Mouse (Mus musculus) limb, embryonic 10.5 days (tissue): ENCODE data around the gene Dnajc2. TPM values are rescaled to one million over a fixed set of nuclear protein-coding genes. Genes with fewer than 3 reads are reported as not detected.

Source experiments
- DNase-seq: peaks from one replicate; pipeline ENCODE4 v3.0.0-alpha.2; 2017; ENCODE audit warnings: low spot score
- H3K27ac ChIP-seq: fragments of 300-500 bp; sonication (generic); 2 replicates; pipeline ENCODE4 v1.5.1; 2016; ENCODE audit warnings: mild to moderate bottlenecking
- H3K27me3 ChIP-seq: fragments of 300-500 bp; sonication (generic); 2 replicates; pipeline ENCODE4 v1.6.1; 2016; ENCODE audit warnings: low read depth, mild to moderate bottlenecking; ENCODE audit not compliant: poor library complexity, severe bottlenecking
- H3K36me3 ChIP-seq: fragments of 300-500 bp; sonication (generic); 2 replicates; pipeline ENCODE4 v1.6.1; 2016; ENCODE audit warnings: mild to moderate bottlenecking, moderate library complexity
- H3K4me1 ChIP-seq: fragments of 300-500 bp; sonication (generic); 2 replicates; pipeline ENCODE4 v1.6.1; 2016
- H3K4me3 ChIP-seq: fragments of 300-500 bp; sonication (generic); 2 replicates; pipeline ENCODE4 v1.5.1; 2016; ENCODE audit warnings: mild to moderate bottlenecking, moderate library complexity
- H3K9me3 ChIP-seq: fragments of 300-500 bp; sonication (generic); replicated peaks from 2 replicates; pipeline ENCODE4 v1.6.1; 2016; ENCODE audit warnings: mild to moderate bottlenecking
- WGBS: fragments of 180-500 bp; shearing (Covaris S2); methylation state at CpG from one replicate; pipeline ENCODE4 v1.1.7; 2016; 5-methylcytosine and 5-hydroxymethylcytosine counted together
- polyA plus RNA-seq: library from polyadenylated mRNA; unstranded; fragments of >200 nt; fragmentation: Nextera tagmentation; extraction: Ambion mirVana; gene quantifications from 2 replicates; pipeline ENCODE4 v1.2.1, GENCODE M21; 2016

Gene Dnajc2
- polyA plus RNA-seq, 1 experiment from 2014 or later: 83.5 TPM

DNA sequence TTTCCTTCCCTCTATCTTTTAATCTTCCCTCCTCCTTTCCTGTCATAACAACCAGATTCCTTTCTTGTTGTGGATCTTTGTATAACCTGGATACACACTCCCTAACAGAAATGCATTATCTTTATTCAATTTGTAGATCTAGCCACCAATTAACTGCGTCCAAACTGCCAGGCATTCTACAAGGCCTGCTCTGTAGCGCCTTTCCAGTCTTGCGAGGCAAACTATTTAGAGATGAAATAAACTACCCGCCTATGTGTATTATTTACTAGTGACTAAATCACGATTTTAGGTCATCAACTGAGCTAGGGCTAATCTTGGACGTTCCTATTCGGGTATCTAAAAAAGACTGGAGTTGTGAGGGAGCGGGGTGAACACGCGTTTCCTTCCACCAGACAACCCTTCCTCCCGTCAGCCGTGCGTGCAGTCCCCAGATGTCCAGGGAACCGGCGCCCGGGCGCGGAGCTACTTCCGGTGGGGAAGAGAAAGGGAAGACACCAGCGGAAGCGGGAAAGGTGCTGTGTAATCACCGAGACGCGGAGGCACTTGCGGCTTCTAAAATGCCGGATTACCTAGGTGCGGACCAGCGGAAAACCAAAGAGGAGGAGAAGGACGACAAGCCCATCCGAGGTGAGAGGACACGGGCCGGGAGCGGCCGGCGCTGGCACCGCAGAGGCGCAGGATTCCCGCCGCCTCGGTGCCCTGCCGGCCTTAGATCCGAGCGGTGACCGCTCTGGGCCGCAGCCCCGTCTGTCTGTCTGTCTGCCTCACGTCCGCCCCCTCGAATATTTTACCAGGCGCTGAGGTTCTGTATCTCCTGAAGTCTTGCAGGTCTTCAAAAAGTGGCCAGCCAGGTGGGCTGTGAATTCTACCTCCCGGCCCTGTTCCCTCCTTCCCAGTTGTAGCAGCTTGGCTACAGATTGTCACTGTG, 1.5 kb upstream of the Dnajc2 start:
- no peaks in the 10 kb centered on the region for H3K9me3 ChIP-seq
- H3K27ac ChIP-seq: peak overlapping the region; percentile 92
- WGBS: 2% methylated on average over 51 of the region's 51 CpGs
- H3K27me3 ChIP-seq: no peaks in the 10 kb centered on the region
- DNase-seq: peak; percentile 98
- H3K4me3 ChIP-seq: peak overlapping the region; percentile 89
- H3K4me1 ChIP-seq: peaks cover 25% of the 10 kb centered on the region
- peaks cover 40% of the 10 kb centered on the region for H3K36me3 ChIP-seq

GRCm38 (mm10) chr5:21785776-21786175, 725 bp upstream of the Dnajc2 start:
- Histone ChIP-seq H3K27ac (peak overlapping the region; percentile 92), H3K4me3 (peak overlapping the region; percentile 89), H3K27me3 (no peaks in the 10 kb centered on the region), H3K4me1 (peaks cover 25% of the 10 kb centered on the region), H3K36me3 (peaks cover 40% of the 10 kb centered on the region), H3K9me3 (no peaks in the 10 kb centered on the region)
- no peak for DNase-seq
- 83% methylated on average over 7 of the region's 7 CpGs for WGBS

DNA sequence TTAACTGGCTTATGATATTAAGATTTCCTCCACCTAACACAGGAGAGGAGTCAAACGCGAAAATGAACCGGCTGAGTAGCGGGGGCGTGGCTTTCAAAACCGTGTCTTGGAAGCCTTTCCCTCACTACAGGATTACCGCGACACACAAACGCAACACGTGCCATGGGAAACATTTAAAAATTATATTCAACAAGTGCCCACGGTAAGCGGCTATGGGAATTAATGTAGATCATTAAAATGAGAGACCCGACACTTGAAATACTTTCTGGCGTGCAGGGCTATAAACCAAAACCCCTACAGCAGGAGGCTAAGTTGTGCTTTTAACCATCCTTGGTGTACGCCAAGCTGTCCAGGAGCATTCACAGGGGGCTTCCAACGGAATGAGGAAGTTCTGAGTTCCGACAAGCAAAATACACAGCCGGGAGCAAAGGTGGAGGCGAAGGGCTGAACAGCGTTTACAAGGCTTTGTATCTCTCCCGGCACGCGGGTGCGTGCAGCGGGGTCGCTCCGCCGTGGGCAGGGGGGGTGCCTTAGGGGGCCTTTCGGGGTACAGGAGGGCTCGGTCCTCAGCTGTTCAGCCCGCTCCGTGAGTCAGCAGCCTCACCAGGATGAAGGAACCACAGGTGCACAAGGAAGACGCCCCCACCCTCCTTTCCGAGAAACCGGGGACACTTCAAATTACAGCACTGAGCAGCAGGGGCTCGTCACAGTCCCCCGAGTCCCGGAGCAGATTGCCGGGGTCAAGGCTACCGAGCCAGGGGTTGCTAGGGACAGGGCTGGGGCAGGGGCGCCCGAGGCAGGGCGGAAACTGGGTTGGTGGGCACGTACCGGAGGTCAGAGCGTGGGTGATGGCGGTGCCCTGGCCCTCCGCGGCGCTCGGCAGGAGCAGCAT, 644 bp downstream of the Dnajc2 start:
- Histone ChIP-seq H3K27me3 (no peaks in the 10 kb centered on the region), H3K9me3 (no peaks in the 10 kb centered on the region), H3K4me3 (peak overlapping the region; percentile 90), H3K36me3 (peaks cover 49% of the 10 kb centered on the region), H3K4me1 (peaks cover 25% of the 10 kb centered on the region), H3K27ac (peak overlapping the region; percentile 89)
- DNase-seq: peak; percentile 50
- under 1% methylated on average over 51 of the region's 51 CpGs for WGBS

GRCm38 (mm10) chr5:21776491-21776890, 8.6 kb downstream of the Dnajc2 start:
- peaks cover 85% of the 10 kb centered on the region for H3K36me3 ChIP-seq
- no peak overlapping the region for H3K4me3 ChIP-seq
- H3K27ac ChIP-seq: no peak overlapping the region
- H3K4me1 ChIP-seq: no peaks in the 10 kb centered on the region
- 92% methylated on average over 6 of the region's 6 CpGs for WGBS
- no peaks in the 10 kb centered on the region for H3K27me3 ChIP-seq
- no peaks in the 10 kb centered on the region for H3K9me3 ChIP-seq
- DNase-seq: no peak

DNA sequence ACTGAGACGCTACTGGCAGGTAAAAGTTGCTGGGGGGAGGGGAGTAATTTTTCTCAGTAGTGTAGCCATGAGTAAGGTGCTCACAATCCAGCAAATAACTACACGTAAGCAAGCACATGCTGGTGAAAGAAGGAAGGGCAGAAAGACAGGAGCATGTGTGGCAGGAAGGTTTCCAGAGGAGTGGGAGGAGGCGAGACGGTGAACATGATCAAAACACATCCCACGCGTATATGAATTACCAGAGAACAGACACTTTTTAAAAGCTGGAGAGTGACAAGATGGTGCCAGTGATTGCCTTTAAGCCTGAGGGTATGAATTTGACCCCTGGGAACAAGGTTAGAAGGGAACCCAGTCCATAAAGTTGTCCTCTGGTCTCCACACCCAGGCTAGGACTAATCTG, 15.2 kb downstream of the Dnajc2 start:
- Histone ChIP-seq H3K27me3 (no peaks in the 10 kb centered on the region), H3K9me3 (no peaks in the 10 kb centered on the region), H3K27ac (no peak overlapping the region), H3K4me3 (no peak overlapping the region), H3K4me1 (no peaks in the 10 kb centered on the region), H3K36me3 (peaks cover 82% of the 10 kb centered on the region)
- DNase-seq: peak; percentile 18
- WGBS: 93% methylated on average over 6 of the region's 6 CpGs

DNA sequence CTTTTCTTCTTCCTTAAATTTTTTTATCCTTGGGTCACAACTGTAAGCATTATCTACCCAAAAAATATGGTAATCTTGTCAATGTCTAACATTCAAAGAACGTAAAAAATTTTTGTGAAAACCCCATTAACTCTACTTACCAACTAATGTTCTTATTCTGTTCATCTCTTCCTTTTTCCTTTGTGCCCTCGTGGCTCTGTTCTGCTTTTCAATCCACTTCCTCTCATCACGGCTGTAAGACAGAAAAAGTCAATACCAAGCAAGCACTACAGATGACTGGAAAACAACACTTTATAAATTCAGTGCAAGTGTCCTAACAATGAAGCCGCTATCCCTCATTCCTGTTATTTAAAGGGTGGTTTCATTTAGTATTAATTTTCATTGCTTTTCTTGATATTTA, 16.5 kb downstream of the Dnajc2 start:
- WGBS: 95% methylated on average over 4 of the region's 4 CpGs
- H3K4me1 ChIP-seq: no peaks in the 10 kb centered on the region
- H3K36me3 ChIP-seq: peaks cover 82% of the 10 kb centered on the region
- no peaks in the 10 kb centered on the region for H3K27me3 ChIP-seq
- H3K27ac ChIP-seq: no peak overlapping the region
- no peaks in the 10 kb centered on the region for H3K9me3 ChIP-seq
- no peak for DNase-seq
- H3K4me3 ChIP-seq: no peak overlapping the region

GRCm38 (mm10) chr5:21745966-21746365, 39.1 kb downstream of the Dnajc2 start:
- 97% methylated on average over 7 of the region's 8 CpGs for WGBS
- no peak for DNase-seq
- Histone ChIP-seq H3K36me3 (peaks cover 100% of the 10 kb centered on the region), H3K4me3 (no peak overlapping the region), H3K4me1 (no peaks in the 10 kb centered on the region), H3K27ac (no peak overlapping the region), H3K9me3 (no peaks in the 10 kb centered on the region), H3K27me3 (no peaks in the 10 kb centered on the region)

GRCm38 (mm10) chr5:21744651-21745050, 40.4 kb downstream of the Dnajc2 start:
- Histone ChIP-seq H3K27ac (no peak overlapping the region), H3K36me3 (peaks cover 98% of the 10 kb centered on the region), H3K9me3 (no peaks in the 10 kb centered on the region), H3K4me1 (no peaks in the 10 kb centered on the region), H3K4me3 (no peak overlapping the region), H3K27me3 (no peaks in the 10 kb centered on the region)
- DNase-seq: no peak

DNA sequence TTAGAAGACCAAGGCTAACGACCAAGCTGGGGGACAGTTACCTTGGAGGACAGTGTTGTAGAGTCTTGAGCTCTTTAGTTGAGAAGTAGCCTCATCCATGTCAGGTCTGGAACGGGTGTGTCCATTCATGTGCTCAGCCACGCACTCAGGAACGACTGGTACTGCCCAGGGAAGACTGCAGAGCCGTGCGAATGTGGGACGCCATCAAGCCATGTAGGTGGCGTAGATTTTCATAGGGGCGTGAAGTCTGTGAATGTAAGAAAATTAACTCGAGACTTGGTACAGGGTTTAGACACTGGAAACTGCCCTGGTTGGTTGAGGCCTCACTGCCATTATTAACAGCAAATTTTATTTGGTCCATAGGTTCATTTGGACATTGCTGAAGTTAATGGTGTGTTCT, 41.4 kb downstream of the Dnajc2 start:
- Histone ChIP-seq H3K36me3 (peaks cover 98% of the 10 kb centered on the region), H3K9me3 (no peaks in the 10 kb centered on the region), H3K27ac (no peak overlapping the region), H3K27me3 (no peaks in the 10 kb centered on the region), H3K4me1 (no peaks in the 10 kb centered on the region), H3K4me3 (no peak overlapping the region)
- no peak for DNase-seq
- 97% methylated on average over 10 of the region's 10 CpGs for whole genome bisulfite sequencing

DNA sequence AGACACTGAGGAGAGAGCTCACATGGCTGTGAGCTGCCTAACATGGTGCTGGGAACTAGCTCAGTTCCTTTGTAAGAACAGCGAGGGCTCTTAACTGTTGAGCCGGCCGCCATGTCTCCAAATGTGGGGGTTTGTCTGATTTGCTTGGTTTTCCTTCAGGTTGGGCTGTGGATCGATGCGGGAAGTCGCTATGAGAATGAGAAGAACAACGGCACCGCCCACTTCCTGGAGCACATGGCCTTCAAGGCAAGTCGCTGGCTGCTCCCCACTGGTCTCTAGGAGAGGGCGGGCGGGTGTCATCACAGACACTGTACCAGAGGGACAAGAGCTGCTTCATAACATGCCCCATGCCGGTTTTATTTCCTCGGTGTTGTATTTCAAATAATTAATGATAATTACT, 45.2 kb downstream of the Dnajc2 start:
- WGBS: 89% methylated on average over 13 of the region's 13 CpGs
- no peaks in the 10 kb centered on the region for H3K27me3 ChIP-seq
- no peak overlapping the region for H3K27ac ChIP-seq
- DNase-seq: no peak
- H3K9me3 ChIP-seq: no peaks in the 10 kb centered on the region
- no peak overlapping the region for H3K4me3 ChIP-seq
- peaks cover 63% of the 10 kb centered on the region for H3K36me3 ChIP-seq
- H3K4me1 ChIP-seq: peaks cover 8% of the 10 kb centered on the region

DNA sequence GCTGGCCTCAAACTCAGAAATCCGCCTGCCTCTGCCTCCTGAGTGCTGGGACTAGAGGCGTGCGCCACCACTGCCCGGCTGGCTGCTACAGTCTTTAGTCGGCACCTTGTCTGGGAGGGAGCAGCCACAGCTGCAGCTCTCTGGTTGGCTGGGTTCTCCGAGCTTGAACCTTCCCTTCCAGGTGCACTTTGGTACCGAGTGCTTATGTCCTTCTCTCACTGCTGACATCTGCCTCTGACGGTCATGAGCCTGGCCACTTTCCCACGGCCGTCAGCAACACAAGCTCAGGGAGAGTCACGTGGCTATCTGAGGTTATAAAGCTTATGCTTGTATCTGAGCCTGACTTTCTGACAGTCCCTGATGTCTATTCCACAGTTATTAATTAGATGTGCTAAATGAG, 45.9 kb downstream of the Dnajc2 start:
- H3K9me3 ChIP-seq: no peaks in the 10 kb centered on the region
- peaks cover 56% of the 10 kb centered on the region for H3K36me3 ChIP-seq
- H3K27ac ChIP-seq: no peak overlapping the region
- peaks cover 8% of the 10 kb centered on the region for H3K4me1 ChIP-seq
- no peak overlapping the region for H3K4me3 ChIP-seq
- H3K27me3 ChIP-seq: no peaks in the 10 kb centered on the region
- no peak for DNase-seq
- 96% methylated on average over 11 of the region's 11 CpGs for WGBS

- WGBS: 32% methylated on average over 10 of the region's 10 CpGs
- Histone ChIP-seq H3K4me1 (peaks cover 11% of the 10 kb centered on the region), H3K36me3 (peaks cover 41% of the 10 kb centered on the region), H3K9me3 (no peaks in the 10 kb centered on the region), H3K4me3 (peak overlapping the region; percentile 73), H3K27me3 (no peaks in the 10 kb centered on the region), H3K27ac (peak overlapping the region; percentile 90)
- no peak for DNase-seq
Measured at GRCm38 (mm10) chr5:21737620-21738019, 47.4 kb downstream of the Dnajc2 start.
